Mouse (Mus musculus): ENCODE measurements around the gene Naaladl1.

DNA sequence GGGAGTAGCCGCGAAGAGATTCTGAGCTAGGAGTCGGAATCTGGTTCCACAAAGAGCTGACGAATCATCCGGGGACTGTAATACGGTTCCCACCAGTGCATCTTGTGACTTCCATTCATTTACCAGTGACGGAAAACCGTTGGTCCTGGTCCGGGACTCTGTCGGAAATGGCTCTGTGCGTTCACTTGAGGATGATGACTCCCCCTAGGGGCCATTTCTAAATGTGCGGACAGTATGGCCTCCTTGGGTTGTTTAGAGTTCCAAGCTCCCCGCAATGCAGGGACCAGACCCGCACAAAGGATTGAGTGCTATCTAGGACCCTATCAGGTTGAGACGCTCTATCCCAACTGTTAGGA is 35.8 kb downstream of the Naaladl1 start, which contains the start of gene Arl2:
- TF ChIP-seq MAFK (IDR thresholded peaks at IDR 0.05; ENCODE audit: borderline replicate concordance, low read depth, low read length) = no peak
- no peak for TF ChIP-seq E2F4 (IDR thresholded peaks at IDR 0.05; ENCODE audit: borderline replicate concordance, low read depth, low read length)
- 0 out of 2 replicates have a peak, but pooled peaks have one; percentile 60 for TF ChIP-seq JUND (IDR thresholded peaks at IDR 0.05; ENCODE audit: low read depth, low read length)
- peak; percentile 41 for TF ChIP-seq ZC3H11A (IDR thresholded peaks at IDR 0.05; ENCODE audit: low read depth, low read length)
- peak; percentile 61 to 72 (median 70); a peak in 5 of 6 replicates for TF ChIP-seq CTCF (IDR thresholded peaks at IDR 0.05 in 2 of 3, conservative IDR thresholded peaks at IDR 0.05 in 1 of 3; ENCODE audit: control insufficient read depth in 1 of 3, insufficient read depth in 1 of 3, low read depth in 2 of 3, low read length in 3 of 3, poor library complexity in 1 of 3, severe bottlenecking in 1 of 3)
- no peak for TF ChIP-seq ZKSCAN1 (IDR thresholded peaks at IDR 0.05; ENCODE audit: low read depth, low read length)
- peak in 1 of 2 experiments; percentile 50; a peak in 2 of 4 replicates for TF ChIP-seq POLR2A (IDR thresholded peaks at IDR 0.05; ENCODE audit: control insufficient read depth in 1 of 2, insufficient read depth in 1 of 2, low read depth in 1 of 2, low read length in 2 of 2, poor library complexity in 1 of 2)
- TF ChIP-seq GATA1 (IDR thresholded peaks at IDR 0.05; ENCODE audit: low read depth, low read length) = no peak
- TF ChIP-seq ELF1 (IDR thresholded peaks at IDR 0.05; ENCODE audit: low read depth, low read length) = 0 out of 2 replicates have a peak, but pooled peaks have one; percentile 36
- TF ChIP-seq NRF1 (IDR thresholded peaks at IDR 0.05; ENCODE audit: insufficient read depth, low read depth, low read length, poor library complexity, severe bottlenecking) = no peak
